Mouse (Mus musculus) right cerebral cortex, postnatal 25 days (tissue): Measurements from ENCODE around the gene Ccdc171.
"Not testable (repeated sequence)": the region's sequence is repeated elsewhere in the genome, so short reads cannot be mapped to it uniquely, and the experiment has no call there.

ENCODE experiments used
- DNase-seq: peaks from one replicate; pipeline ENCODE4 v3.0.0; 2022

Ccdc171 gene

DNA sequence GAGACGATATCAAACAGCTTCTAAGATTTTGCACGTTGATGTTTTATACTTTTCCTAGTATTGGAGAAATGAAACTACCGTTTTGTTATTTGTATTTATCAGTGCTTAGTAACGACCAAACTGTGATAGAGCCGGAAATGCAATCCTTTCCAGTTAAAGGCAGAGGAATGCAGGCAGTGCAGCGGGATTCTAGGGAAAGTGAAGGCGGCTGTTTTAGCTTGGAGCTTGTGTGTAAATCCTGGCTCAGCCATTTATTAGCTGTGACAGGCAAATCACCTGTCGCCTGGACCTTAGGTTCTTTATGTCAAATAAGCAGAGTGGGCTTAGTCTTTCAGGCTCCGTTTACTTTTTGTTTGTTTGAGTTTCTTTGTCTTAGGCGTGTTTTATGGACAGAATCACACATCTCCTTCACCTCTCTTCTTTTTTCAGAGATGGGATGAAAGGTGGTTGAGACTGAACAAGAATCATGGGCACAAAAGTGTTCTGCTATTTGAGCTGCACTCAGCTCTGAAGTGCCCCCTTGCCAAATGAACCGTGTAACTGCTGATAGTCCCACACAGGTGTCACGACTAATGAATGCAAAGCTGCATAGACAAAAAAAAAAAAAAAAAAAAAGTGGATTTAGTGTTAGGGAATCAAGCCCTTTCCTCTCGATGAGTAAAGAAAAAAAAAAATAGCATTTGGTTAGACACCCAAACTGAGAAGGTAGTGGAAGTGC, 1.1 kb downstream of the Ccdc171 start:
- no peak for DNase-seq

GRCm38 (mm10) chr4:83526988-83527334, 1.6 kb downstream of the Ccdc171 start:
- DNase-seq = no peak

- no peak for DNase-seq
Measured at GRCm38 (mm10) chr4:83527921-83528320, 2.6 kb downstream of the Ccdc171 start.

DNA sequence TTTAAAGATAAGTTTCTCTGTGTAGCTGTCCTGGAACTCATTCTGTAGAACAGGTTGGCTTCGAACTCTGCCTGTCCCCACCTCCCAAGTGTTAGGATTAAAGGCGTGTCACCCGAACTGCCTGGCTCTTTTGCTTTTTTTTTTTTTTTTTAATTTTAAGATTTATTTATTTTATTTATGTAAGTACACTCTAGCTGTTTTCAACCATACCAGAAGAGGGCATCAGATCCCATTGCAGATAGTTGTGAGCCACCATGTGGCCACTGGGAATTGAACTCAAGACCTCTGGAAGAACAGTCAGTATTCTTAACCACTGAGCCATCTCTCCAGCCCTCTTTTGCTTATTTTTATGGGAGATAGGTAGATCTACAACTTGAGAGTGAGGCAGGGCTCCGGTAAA, 4.7 kb downstream of the Ccdc171 start:
- not testable (repeated sequence) for DNase-seq

DNA sequence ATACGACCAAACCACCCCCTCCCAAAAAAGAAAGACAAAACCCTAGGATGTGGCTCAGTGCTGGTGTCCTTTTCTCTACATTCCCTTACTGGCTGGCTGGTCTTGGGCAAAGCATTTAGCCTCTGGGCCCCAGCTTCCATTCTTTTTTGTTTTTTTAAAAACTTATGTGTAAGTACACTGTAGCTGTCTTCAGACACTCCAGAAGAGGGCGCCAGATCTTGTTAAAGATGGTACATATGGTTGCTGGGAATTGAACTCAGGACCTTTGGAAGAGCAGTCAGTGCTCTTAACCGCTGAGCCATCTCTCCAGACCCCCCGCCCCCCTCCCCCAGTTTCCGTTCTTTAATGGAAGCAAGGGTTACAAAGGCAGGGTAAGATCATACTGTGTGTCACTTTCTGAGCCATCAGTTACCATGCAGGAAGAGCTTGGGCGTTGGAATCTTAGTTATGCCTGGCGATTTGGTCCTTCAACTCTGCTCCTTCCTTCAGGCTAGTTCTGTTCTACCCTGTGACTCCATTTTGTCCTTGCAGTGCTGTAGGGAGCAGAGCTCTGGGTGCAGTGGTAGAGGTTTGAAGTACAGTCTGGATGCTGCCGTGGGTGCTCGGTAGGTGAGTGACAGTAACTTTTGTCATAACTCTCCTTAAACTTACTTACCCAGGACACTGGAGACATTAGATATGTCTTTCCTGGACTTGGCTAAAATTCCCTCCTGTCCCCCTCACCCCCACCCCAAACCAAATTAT, 8.0 kb downstream of the Ccdc171 start:
- no peak for DNase-seq

- no peak for DNase-seq
Measured at GRCm38 (mm10) chr4:83534024-83534423, 8.7 kb downstream of the Ccdc171 start.

DNA sequence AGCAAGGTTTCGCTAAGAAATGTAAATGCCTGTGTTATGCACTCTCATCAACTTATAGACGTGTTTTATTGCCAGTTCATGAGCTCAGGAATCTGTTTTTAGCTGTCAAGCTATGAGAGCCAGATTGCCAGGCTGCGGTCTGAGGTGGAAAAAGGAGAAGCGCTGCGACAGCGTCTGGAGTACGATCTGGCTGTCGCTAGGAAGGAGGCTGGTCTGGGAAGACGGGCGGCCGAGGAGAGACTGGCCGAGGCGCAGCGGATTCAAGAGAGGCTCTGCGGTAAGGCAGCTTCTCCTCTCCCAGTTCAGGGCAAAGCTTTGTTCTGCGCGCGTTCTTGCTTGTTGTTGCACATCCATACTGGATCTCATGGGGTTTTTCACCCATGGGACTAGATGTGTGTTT, 24.2 kb downstream of the Ccdc171 start:
- peak; percentile 33 for DNase-seq

- DNase-seq = no peak
Measured at GRCm38 (mm10) chr4:83567190-83568113, 42.1 kb downstream of the Ccdc171 start.

DNA sequence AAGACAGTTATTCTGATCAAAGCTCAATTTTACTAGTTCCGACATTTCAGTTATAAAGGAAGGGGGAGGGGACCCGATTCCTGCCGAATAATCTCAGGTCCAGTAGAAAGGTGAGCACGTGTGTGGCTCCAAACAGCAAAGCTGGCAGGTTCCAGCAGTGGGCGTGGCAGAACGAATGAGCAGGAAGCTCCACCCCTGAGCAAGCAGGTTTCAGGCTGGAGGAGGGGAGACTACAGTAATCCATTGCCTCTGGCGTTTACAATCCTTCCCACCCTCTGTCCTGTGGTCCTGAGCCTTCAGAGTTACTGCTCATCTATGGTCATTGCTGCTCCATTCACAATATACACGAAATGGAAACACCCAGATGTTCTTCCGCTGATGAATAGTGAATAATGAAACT, 42.8 kb downstream of the Ccdc171 start:
- DNase-seq = not testable (repeated sequence)

DNA sequence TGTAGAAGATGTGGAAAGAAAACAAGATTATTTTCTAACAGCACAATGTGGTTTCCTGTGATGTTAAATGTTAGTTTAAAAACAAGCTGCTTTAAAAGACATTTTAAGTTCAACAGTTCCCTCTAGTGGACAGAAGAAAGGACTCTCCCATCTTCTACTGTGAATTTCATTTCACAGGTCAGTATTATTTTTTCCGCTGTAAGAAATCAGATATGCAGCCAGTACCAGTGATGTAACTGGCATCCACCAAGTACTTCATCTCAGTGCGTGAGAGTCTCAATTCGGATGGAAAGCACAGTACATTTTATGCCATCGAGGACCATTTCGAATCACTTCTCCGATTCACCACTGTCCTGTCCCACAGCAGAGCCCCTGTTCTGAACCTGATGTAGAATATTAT, 45.2 kb downstream of the Ccdc171 start:
- DNase-seq = no peak

DNA sequence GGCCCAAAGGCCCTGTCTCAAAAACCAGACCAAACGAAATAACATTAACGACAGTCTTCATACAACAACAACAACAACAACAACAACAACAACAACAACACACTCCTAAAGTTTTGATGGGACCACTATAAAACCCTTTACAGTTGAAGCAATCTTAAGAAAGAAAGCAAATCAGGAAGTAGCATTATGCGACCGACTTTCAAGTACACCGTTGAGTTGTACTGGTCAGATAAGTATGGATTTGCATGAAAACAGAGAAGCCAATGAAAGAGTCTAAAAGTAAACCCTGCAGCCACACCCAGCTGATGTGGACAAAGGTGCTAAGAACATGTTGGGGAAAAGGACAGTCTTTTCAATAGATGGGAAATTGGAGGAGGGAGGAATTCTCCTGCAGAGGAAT, 45.7 kb downstream of the Ccdc171 start:
- DNase-seq = no peak

GRCm38 (mm10) chr4:83572521-83572920, 47.2 kb downstream of the Ccdc171 start:
- DNase-seq = no peak

GRCm38 (mm10) chr4:83576315-83576714, 51.0 kb downstream of the Ccdc171 start:
- DNase-seq = no peak

DNA sequence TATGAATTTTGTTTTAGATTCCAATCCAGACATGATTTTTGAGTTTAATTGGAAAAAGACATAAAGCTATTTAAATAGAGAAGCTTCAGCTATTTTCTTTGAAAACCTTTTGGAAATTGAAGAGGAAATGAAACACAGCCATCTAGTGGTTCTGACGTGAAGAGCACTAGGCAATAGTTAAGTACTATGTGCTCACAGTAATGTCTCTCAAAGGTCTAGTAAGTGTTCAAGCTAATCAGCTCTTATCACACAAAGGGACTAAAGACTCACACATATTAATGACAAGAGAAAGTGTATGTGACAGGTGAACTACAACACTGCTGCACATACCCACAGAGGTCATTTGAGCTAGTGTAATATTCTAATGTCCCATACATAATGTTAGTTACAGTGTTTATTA, 54.8 kb downstream of the Ccdc171 start:
- no peak for DNase-seq

- DNase-seq = no peak
Measured at GRCm38 (mm10) chr4:83587563-83587962, 62.2 kb downstream of the Ccdc171 start.

DNA sequence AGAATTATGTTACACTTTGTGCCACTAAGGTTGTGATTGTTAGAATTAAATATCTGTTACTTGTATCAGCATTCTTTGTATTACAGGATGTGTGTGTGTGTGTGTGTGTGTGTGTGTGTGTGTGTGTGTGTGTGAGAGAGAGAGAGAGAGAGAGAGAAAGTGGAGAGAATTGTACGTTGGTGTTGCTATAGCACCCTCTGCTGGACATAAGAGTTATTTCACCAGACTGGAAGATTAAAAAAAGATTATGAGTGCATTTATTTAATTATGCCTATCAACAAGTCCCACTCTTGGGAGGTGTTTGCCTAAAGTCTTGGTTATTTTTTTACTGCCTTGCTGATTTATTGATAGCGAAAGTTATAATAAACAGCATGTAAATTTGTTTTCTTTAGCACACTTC, 71.1 kb downstream of the Ccdc171 start:
- no peak for DNase-seq

DNA sequence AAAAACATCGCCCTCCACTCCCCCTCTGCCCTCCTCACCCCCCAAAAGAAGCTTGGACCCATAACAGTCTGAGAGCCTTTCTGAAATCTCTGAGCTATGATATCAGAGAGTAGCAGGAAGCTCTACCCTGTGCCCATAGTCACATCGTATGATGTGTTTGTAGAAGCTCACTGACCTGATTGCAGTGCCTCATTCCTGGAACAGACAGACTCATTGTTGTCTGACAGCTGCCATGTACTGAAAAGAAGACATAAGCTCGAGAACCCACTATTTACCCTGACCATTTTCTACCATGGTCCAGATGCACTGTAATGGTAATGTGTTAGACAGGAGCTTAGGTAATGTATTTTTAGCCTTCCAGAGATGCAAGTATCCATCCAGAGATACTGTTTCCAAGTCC, 85.8 kb downstream of the Ccdc171 start:
- DNase-seq = no peak

DNA sequence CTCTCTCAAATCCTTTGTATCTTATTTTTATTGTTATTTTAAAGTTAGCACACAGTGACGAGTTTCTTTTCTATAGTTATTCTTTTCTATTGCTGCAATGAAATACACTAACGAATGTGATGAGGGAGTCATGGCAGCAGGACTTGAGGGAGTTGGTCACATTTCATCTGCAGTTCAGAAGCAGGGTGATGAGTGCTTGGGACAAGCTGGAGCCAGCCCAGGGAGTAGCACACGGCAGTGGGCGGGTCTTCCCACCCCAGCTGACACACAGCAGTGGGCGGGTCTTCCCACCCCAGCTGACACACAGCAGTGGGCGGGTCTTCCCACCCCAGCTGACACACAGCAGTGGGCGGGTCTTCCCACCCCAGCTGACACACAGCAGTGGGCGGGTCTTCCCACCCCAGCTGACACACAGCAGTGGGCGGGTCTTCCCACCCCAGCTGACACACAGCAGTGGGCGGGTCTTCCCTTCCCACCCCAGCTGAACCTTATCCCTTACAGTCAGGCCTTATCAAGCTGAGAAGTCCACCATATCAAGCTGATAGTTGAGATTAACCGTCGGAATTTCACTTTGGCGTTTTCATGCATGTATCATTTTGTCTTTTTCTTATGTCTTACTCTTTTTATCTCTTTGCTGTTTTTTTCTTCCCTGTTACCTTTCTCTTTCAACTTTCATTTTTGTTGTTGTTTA, 97.8 kb downstream of the Ccdc171 start:
- not testable (repeated sequence) for DNase-seq

DNA sequence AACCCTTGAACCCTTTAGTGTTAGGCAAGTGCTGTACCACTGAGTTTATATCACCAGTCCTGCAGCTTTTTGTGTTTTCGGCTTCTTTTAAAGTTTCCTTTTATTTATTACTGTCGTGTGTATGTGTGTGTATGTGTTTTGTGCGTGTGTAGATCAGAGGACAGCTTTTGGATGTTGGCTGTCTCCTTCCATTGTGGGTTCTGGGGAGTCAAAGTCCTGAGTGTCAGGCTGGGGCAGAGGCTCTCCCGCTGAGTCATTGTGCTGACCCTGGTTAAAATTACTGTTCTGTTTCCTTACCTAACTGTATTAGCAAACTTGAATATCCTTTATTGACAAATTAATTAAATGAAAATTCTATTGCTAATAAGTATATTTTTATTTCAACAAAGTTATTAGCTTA, 98.4 kb downstream of the Ccdc171 start:
- DNase-seq = no peak

DNA sequence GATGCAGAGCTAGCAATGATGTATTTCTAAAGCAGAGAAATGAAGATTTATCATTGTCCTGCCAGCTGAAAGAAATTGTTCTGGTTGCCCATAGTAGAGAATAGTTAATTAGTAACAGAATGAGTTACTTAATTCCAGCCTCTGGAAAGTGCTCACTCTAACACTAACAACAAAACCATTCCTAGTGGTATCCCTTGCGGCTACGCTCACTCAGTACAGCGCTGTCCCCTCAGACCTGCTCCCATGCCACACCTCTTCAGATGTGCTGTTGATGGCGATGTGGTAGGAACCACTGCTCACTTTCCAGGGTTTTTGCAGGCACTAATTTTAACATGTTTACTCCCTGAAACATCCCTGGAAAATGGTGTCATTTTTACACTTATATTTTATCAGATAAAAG, 126.1 kb downstream of the Ccdc171 start:
- no peak for DNase-seq

DNA sequence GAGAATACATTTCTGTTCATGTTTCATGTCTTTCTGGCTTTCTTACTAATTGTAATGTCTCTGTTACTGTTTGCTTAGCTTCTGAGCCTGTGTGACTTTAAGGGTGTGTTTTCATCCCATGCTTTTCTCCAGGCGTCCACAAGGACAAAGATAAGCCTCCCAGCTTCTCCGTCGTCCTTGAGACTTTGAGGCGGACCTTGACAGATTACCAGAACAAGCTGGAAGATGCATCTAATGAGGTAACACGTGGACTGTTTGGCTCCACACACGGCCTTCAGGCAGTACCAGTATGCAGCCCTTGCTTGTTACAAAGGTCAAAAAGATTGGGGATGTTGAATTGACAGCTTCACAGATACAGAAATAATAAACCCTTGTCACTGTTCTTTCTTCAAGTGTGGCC, 130.1 kb downstream of the Ccdc171 start:
- no peak for DNase-seq

- no peak for DNase-seq
Measured at GRCm38 (mm10) chr4:83656571-83656970, 131.2 kb downstream of the Ccdc171 start.

GRCm38 (mm10) chr4:83657021-83657420, 131.7 kb downstream of the Ccdc171 start:
- no peak for DNase-seq
